Mouse (Mus musculus) MEL (cell line): ENCODE measurements around the gene Pfn1.

Experiments used
- CTCF ChIP-seq, 3 experiments: IDR thresholded peaks in 2 of 3; conservative IDR thresholded peaks in 1 of 3; 2 replicates each; pipeline ENCODE4 v1.5.1; 2011 to 2012; ENCODE audit warnings: low read length in 3 of 3, low read depth in 2 of 3, mild to moderate bottlenecking in 2 of 3, improper control_type of control experiment in 1 of 3, inconsistent platforms in 1 of 3, mixed read lengths in 1 of 3, moderate library complexity in 1 of 3; ENCODE audit not compliant: control insufficient read depth in 1 of 3, insufficient read depth in 1 of 3, poor library complexity in 1 of 3, severe bottlenecking in 1 of 3
- JUND ChIP-seq: IDR thresholded peaks from 2 replicates; pipeline ENCODE4 v1.6.1; 2011; ENCODE audit warnings: low read depth, mild to moderate bottlenecking, improper control_type of control experiment, low read length

DNA sequence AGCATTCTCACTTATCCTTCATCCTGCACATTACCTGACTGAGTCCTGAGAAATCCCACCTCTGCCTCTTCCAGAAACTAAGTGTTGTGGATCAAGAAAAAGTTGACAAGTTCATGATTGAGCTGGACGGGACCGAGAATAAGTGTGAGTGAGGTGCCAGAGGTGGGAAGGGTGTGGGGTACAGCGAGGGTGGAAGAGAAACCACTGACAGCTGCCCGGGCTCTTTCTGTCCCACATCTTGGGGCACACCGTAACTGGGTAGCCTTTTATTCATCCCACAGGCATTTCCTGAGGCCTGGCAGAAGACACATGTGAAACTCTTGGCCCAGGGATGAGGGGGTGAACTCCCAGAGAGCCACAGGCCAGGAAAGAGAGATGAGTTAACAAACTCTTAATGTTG, 4.1 kb upstream of the Pfn1 start:
- no peak for TF ChIP-seq CTCF (IDR thresholded peaks at IDR 0.05 in 2 of 3, conservative IDR thresholded peaks at IDR 0.05 in 1 of 3; ENCODE audit: control insufficient read depth in 1 of 3, insufficient read depth in 1 of 3, low read depth in 2 of 3, low read length in 3 of 3, poor library complexity in 1 of 3, severe bottlenecking in 1 of 3)
- no peak for TF ChIP-seq JUND
